Mouse (Mus musculus) frontal cortex, adult (tissue): Measurements from ENCODE around the gene Vmn1r215.
"Not testable (repeated sequence)": the region's sequence is repeated elsewhere in the genome, so short reads cannot be mapped to it uniquely, and the experiment has no call there.

Source experiments
- ATAC-seq: cut with Nextera tagmentation; 2 replicates; pipeline ENCODE4 v1.9.2; 2017; ENCODE audit warnings: mild to moderate bottlenecking, moderate library complexity, mixed read lengths; ENCODE audit not compliant: low TSS enrichment

Gene Vmn1r215

GRCm38 (mm10) chr13:23067725-23068124 is at the start of gene Vmn1r215:
Vmn1r215 (plus strand) TSS chr13:23068025.
- ATAC-seq, result no peak

DNA sequence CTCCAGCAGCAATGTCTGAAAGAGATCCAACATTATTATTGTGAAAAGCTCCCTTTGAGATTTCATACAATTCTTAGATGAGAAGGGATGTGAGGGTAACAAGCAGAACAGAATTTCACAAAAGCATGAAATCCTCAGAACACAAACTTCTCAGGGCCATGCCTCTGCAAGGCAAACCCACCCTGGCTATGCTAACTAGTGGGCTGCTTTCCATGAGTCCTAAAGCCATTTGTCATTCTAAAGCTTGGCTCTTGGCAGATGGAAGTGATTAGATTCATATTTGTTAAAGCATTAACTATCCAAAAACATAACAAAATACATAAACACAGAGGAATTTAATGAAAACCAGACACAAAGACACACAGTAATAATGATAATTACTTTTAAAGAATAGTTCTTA is 49.7 kb upstream of the Vmn1r215 start:
- ATAC-seq, result no peak

- ATAC-seq, result no peak
These were observed 43.0 kb upstream of the Vmn1r215 start for GRCm38 (mm10) chr13:23024812-23025211.

DNA sequence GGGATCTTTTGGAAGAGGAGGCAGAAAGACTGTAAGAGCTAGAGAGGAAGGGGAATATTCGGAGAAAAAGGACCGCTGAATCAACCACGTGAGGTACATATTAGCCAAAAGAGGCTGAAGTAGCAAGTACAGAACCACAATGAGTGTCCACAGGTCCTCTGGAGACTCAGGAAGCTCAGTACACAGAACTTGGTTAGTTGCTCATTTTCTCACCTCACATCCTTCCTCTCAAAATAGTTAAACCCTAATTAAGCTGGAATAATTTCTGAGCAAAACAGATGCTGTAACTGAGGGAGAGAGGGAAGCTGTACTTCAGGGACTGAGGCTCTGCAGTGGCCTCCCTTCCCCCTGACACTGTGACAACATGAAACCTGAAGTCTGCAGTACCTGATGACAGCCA is 37.7 kb upstream of the Vmn1r215 start, which contains the start of gene Vmn1r214:
Vmn1r214 (plus strand) TSS at position 301 of the 400 bp plus-strand sequence.
- no peak for ATAC-seq

- no peak for ATAC-seq
These were observed 10.0 kb upstream of the Vmn1r215 start for GRCm38 (mm10) chr13:23057778-23058177.

DNA sequence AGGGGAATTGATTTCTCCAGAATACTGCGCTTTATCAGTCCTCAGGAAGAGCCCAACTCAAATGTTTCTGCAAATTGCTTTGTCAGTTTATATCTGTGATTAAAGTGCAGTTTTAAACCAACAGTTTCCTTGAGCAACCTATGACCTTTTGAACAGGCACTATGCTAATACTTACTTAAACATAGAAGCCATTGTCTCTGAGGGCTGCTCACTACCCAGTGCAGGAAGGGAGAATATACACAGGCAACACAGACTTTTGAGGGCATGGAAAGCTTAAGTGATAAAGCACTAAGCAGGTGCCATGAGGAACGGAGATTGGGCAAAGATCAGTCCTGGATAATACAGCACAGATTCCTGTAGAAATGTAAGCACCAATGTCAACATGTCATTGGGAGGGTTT is 1.5 kb downstream of the Vmn1r215 start:
- ATAC-seq, result no peak

DNA sequence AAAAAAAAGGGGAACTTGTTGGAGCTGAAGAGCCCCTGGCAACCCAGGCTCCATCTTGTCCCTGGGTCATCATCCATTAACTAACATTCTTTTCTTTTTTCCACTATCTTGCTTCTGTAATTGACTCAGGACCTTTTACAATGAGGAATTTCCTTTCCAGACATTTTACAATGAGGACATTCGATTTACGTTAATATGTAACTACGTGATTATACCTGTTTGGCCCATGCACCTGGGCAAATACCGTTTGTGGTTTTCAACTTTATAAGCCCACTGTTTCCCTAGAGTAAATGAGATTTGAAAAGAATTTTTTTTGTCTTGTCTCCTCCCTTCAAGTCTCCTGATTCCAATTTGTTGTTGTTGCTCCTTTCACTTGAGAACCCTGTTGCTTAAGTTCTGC is 26.6 kb downstream of the Vmn1r215 start:
- no peak for ATAC-seq

- not testable (repeated sequence) for ATAC-seq
These were observed 50.3 kb downstream of the Vmn1r215 start, which contains the start of gene Vmn1r217 for GRCm38 (mm10) chr13:23118126-23118525. Vmn1r217 (minus strand) TSS chr13:23118226.

DNA sequence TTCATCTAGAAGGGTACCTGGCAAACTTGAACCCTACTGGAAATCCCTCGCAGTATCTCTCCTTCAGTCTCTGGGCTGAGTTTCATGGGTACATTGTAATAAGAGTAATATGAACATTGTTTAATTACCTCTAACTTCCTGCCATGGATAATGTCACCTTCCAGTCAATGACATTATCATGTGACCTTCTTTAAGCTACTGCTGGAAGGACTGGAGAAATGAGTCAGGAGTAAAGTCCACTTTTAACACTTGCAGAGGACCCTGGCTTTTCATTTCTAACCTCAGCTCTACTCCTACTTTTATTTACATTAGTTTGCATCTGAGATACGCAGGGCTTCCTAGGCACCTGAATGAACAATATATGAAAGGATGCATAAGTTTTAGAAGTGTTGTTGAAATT is 52.8 kb downstream of the Vmn1r215 start:
- no peak for ATAC-seq
